Mouse (Mus musculus) spleen, adult 2 months (tissue): Measurements from ENCODE around the gene Med13. TPM values are rescaled to one million over a fixed set of nuclear protein-coding genes. Genes with fewer than 3 reads are reported as not detected.

Experiments
- DNase-seq, 2 experiments: peaks; one replicate each; pipeline versions ENCODE4 v3.0.0 to v3.0.0-alpha.2; 2012 to 2021; ENCODE audit warnings: low spot score in 2 of 2, low read depth in 1 of 2
- H3K27ac ChIP-seq: fragments of 200-500 bp; 2 replicates; pipeline ENCODE4 v1.5.1; 2012; ENCODE audit warnings: low read length, inconsistent platforms; ENCODE audit not compliant: insufficient read depth
- H3K27me3 ChIP-seq: fragments of 200-500 bp; 2 replicates; pipeline ENCODE4 v1.6.1; 2012; ENCODE audit warnings: mild to moderate bottlenecking, moderate library complexity, low read length, inconsistent platforms; ENCODE audit not compliant: control insufficient read depth, insufficient read depth
- H3K36me3 ChIP-seq: fragments of 200-500 bp; 2 replicates; pipeline ENCODE4 v1.6.1; 2012; ENCODE audit warnings: mild to moderate bottlenecking, low read length, inconsistent platforms; ENCODE audit not compliant: control insufficient read depth, insufficient read depth
- H3K4me1 ChIP-seq: fragments of 200-500 bp; 2 replicates; pipeline ENCODE4 v1.6.1; 2011; ENCODE audit warnings: inconsistent platforms; ENCODE audit not compliant: control insufficient read depth, insufficient read depth, insufficient read length
- H3K4me3 ChIP-seq: fragments of 200-500 bp; 2 replicates; pipeline ENCODE4 v1.5.1; 2011; ENCODE audit warnings: mild to moderate bottlenecking, inconsistent platforms; ENCODE audit not compliant: insufficient read depth, insufficient read length; ENCODE audit errors: extremely low read depth
- CTCF ChIP-seq: fragments of 200-500 bp; IDR thresholded peaks from 2 replicates; pipeline ENCODE4 v1.5.1; 2011; ENCODE audit warnings: mild to moderate bottlenecking, inconsistent platforms; ENCODE audit not compliant: insufficient read depth, insufficient read length, insufficient replicate concordance; ENCODE audit errors: extremely low read depth
- POLR2A ChIP-seq: fragments of 200-500 bp; IDR thresholded peaks from 2 replicates; pipeline ENCODE4 v1.6.1; 2011; ENCODE audit warnings: low read depth, low read length, inconsistent platforms
- WGBS: fragments of 180-500 bp; shearing (Covaris S2); methylation state at CpG from one replicate; pipeline ENCODE4 v1.1.7; 2018; 5-methylcytosine and 5-hydroxymethylcytosine counted together
- polyA plus RNA-seq: library from polyadenylated mRNA; depleted of rRNA; stranded (reverse); fragments of >200 nt; gene quantifications from 2 replicates; pipeline ENCODE4 v1.2.3, GENCODE M21; 2012

The Med13 gene
- polyA plus RNA-seq, 1 experiment = 23.2 TPM

DNA sequence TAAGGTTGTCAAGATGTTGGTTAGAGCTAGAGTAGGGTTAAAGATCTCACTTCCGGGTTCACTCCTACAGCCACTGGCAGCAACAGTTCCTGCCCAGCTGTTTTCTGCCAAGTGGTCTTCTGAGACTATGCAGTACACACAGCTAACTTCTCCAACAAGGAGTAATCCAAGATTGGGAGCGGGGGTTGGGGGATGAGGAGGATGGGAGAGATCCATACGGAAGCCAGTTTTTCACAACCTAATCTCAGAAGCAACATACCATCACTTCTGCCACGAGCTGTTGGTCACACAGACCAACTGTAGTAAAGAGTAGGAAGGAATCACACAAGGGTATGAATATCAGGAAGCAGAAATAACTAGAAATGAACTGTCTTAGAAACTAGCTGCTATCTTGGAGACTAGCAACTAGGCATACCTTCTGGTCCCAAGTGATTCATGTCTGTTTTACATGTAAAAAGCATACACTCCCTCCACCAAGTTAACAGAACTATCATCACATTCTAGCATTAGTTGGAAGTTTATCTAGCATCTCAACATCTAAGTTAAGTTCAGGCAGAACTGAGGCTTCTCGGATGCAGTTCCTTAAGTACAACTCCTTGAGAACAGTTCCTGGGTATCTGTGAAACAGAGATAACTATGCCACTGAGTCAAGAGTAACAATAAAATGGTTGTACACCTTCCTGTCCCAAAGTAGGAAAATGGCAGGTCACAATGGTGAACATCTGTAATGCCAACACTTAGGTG is 7.5 kb upstream of the Med13 start:
- Histone ChIP-seq H3K36me3 (no peaks in the 10 kb centered on the region), H3K4me3 (no peak overlapping the region), H3K27me3 (no peaks in the 10 kb centered on the region), H3K27ac (no peak overlapping the region), H3K4me1 (peaks cover 5% of the 10 kb centered on the region; the same call in 1 of the 2 replicates)
- TF ChIP-seq CTCF = no peak
- DNase-seq = no peak
- WGBS = 70% methylated on average over 5 of the region's 5 CpGs

DNA sequence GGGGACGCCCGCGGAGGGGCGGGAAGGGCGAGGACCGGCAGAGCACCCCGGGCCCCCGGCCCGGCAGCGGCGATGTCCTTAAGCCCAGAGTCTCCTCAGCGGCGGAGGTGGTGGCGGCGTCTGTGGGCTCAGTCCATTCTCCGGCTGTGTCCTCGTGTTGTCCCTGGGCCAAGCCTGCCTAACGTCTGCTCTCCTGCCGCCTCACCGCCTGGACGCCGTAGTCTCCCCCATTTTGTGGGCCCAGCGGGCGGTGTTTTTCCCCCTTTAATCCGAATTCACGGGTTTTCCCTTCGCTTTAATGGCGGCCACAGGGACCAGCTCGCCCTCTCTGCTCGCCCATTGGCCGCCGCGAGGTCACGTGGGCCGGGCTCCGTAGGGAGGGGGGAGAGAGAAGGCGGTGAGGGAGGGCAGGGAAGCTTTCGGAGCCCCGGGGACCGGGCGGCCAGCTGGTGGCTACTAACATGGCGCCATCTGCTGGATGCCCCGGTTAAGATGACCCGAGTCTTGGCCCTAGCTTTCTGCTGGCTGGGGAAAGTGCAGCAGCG is 654 bp upstream of the Med13 start:
- under 1% methylated on average over 45 of the region's 45 CpGs for WGBS
- Histone ChIP-seq H3K4me3 (peak overlapping the region; percentile 95), H3K27ac (peak overlapping the region; percentile 99), H3K4me1 (peaks cover 6% of the 10 kb centered on the region), H3K36me3 (peaks cover 8% of the 10 kb centered on the region), H3K27me3 (no peaks in the 10 kb centered on the region)
- DNase-seq = peak; percentile 94 to 100
- TF ChIP-seq CTCF (peak; percentile 89), POLR2A (peak; percentile 80)

DNA sequence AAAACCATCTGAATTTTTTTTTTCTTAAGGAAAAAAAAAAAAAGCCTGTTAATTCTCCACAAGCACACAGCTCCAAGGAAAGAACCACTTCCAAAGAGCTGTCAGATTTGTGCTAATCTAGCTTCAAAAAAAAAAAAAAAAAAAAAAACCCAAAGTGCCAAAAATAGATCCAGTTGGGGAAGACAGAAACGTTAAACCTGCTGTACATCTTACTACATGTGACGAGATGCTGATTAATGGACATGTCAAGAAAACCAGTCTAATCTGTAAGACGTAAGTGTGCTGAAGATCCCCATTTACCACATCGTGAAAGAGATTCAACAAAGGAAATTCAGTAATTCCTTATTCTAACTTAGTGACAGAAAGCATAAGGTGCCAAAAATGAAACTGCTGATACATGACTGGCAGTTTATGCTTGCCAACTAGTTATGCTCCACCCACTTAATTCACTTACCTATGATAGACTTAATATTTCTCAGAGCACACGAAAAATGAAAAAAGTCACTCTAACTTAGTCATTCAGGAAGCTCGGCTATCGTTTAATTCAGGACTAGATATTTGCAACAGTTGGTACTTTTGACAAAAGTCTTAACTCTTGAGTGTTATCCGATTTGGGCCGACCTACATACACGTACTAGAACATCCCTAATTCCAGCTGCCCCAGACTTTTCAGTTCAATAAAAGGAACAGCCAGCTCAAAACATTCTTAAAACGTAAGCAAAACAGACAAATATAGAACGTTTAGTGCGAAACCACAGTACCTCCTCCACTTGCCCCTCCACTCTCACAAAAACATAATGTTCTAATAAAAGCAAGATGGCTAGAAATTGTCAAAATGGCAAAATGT is 1.2 kb downstream of the Med13 start:
- DNase-seq = no peak
- under 1% methylated on average over 13 of the region's 13 CpGs for WGBS
- TF ChIP-seq POLR2A (no peak), CTCF (no peak)
- Histone ChIP-seq H3K4me1 (peaks cover 10% of the 10 kb centered on the region), H3K36me3 (peaks cover 8% of the 10 kb centered on the region), H3K4me3 (peak overlapping the region; percentile 95), H3K27ac (peak overlapping the region; percentile 47; the same call in 1 of the 2 replicates), H3K27me3 (no peaks in the 10 kb centered on the region)

DNA sequence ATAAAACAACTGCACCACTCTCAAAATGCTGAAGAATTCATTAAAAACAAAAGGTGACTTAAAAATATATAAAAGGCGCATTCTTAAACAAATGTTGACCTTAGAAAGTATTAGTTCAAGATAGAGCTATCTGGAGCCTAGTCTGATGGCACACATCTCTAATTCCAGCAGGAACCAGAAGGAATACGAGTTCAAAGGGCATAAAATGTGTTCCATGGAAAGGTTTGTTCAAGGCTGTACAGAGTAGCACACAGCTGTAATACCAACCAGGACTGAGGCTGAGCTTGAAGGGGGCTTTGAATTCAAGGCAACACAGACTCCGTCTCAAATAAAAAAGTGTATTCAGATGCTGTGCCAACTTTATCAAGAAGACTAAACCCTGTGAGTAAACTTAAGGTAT is 3.8 kb downstream of the Med13 start:
- peaks cover 8% of the 10 kb centered on the region for H3K36me3 ChIP-seq
- H3K27me3 ChIP-seq = no peaks in the 10 kb centered on the region
- peaks cover 10% of the 10 kb centered on the region for H3K4me1 ChIP-seq
- DNase-seq = no peak
- no peak overlapping the region for H3K4me3 ChIP-seq
- TF ChIP-seq POLR2A = no peak
- no peak for TF ChIP-seq CTCF
- WGBS = 92% methylated on average over 3 of the region's 3 CpGs
- no peak overlapping the region for H3K27ac ChIP-seq

DNA sequence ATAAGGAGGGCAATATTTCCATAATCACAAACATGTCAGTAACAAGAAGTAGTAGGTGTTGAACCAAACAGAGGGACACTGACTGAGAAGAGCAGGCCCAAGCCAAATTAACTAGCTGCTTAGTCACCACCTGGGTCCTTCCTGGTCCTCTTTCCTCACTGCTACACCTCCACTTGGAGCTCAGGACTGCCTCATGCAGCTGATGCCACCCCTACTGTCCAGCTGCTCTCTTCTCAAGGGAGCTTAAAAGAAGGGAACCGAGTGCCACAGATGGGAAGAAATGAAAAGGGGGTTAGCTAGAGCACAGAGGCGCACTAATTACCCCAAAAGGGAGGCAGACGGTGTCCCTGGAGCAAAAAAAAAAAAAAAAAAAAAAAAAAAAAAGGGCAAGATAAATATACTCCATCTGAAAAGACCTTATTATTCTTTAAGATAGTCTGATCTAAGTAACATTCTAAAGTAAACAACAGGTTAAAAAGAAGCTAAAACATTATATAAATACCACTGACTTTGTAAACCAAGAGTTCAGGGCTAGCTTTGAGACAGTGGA is 5.6 kb downstream of the Med13 start:
- H3K4me1 ChIP-seq = peaks cover 10% of the 10 kb centered on the region
- H3K36me3 ChIP-seq = peaks cover 8% of the 10 kb centered on the region
- 68% methylated on average over 3 of the region's 3 CpGs for WGBS
- H3K4me3 ChIP-seq = no peak overlapping the region
- no peak overlapping the region; the same call in 1 of the 2 replicates for H3K27ac ChIP-seq
- DNase-seq = no peak
- TF ChIP-seq CTCF (no peak), POLR2A (no peak)
- no peaks in the 10 kb centered on the region for H3K27me3 ChIP-seq

DNA sequence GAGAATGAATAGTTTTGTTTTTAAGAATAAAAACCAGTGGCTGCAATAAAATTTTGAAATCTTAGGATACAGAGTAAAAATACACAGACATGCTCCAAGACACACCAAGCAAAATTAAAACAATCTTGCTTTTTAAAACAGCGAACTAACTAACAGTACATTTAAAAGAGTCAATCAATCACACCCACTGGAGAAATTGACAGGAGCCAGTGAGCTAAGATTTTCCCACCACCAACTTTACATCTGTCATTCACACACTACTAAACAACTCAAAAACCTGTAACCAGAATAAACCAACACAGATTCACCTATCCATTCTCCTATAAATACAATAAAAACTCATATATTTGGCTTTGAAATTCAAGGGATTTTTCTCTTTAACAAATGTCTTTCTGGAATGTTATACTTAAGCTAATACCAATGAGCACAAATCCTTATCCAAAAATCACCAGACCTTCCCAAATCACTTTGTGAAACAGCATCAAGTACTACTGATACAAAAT is 6.7 kb downstream of the Med13 start:
- Histone ChIP-seq H3K4me1 (peaks cover 9% of the 10 kb centered on the region), H3K4me3 (no peak overlapping the region), H3K36me3 (peaks cover 10% of the 10 kb centered on the region), H3K27ac (no peak overlapping the region), H3K27me3 (no peaks in the 10 kb centered on the region)
- WGBS = 88% methylated on average over 1 of the region's 1 CpGs
- TF ChIP-seq POLR2A (no peak), CTCF (no peak)
- DNase-seq = no peak
